In the genomic region with DNA sequence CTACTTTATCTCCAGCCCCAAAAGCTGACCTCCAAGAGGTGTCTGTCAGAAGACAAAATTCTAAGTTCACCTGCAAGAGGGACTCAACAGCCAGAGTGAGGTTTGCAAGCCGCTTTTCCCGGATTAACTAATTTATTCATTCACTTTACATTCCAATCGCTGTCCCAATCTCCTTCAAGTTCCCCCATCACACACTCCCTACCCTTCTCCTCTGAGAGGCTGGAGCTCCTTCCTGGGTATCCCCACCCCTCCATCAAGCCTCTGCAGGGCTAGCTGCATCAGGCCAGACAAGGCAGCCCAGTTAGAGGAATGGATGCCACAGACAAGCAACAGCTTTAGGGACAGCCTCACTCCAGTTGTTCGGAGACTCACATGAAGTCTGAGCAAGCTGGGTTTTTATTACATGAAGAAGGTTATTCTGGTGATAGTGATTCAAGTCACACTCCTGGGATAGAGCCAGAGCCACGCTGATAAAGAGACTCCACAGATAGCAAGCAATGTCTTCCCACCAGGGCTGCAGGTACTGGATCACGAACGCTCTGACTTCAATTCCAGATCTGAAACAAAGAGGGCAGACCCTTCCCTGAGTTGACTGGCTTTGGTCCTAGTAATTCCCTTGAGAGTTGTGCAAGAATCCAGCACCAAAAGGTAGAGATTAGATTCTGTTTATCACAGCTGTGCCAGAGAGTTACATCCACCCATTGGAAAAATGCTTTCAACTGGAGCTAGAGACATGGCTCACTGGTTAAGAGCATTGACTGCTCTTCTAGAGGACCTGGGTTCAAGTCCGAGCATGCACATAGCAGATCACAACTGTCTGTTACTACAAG, we compare ENCODE assay signal across 14 mouse cellular contexts.
"Had no signal": no experiment of that assay in that cellular context is flagged by ENCODE, and none has a peak within 500 bp of the region (broad histone marks: within the 10 kb centered on the region; RNA-seq: fewer than 3 reads in every experiment).

No protein-coding gene starts in this region.

- H3K4me1 ChIP-seq: neural tube, embryonic 12.5 days had no signal

- H3K9me3 ChIP-seq: kidney, embryonic 15.5 days; limb, embryonic 15.5 days; liver, embryonic 15.5 days; midbrain, embryonic 10.5 days; neural tube, embryonic 12.5 days had no signal

- H3K9ac ChIP-seq: kidney, embryonic 15.5 days; limb, embryonic 15.5 days; liver, embryonic 15.5 days; lung, embryonic 14.5 days; neural tube, embryonic 12.5 days had no signal

- H3K4me3 ChIP-seq: kidney, embryonic 15.5 days; limb, embryonic 15.5 days; liver, embryonic 15.5 days; midbrain, embryonic 10.5 days; neural tube, embryonic 12.5 days had no signal

- DNase-seq: kidney, adult 2 months; kidney, postnatal 14 days; layer of hippocampus, postnatal 36 days; lung, embryonic 14.5 days; lung, postnatal 10 days; lung, postnatal 4 days; midbrain, embryonic 14.5 days; thymus, adult 18-20 months; thymus, postnatal 25 days had no signal

- H3K36me3 ChIP-seq: kidney, embryonic 15.5 days; limb, embryonic 15.5 days; liver, embryonic 15.5 days; midbrain, embryonic 10.5 days; neural tube, embryonic 12.5 days had no signal

- H3K4me2 ChIP-seq: kidney, embryonic 15.5 days; limb, embryonic 15.5 days; liver, embryonic 15.5 days; lung, embryonic 14.5 days; neural tube, embryonic 12.5 days had no signal

- H3K27me3 ChIP-seq: kidney, embryonic 15.5 days; limb, embryonic 15.5 days; liver, embryonic 15.5 days; neural tube, embryonic 12.5 days had no signal

- H3K27ac ChIP-seq: kidney, embryonic 15.5 days; limb, embryonic 15.5 days; liver, embryonic 15.5 days; midbrain, embryonic 10.5 days; neural tube, embryonic 12.5 days had no signal
